Mouse (Mus musculus) limb, embryonic 14.5 days (tissue): ENCODE measurements around the gene 9930021J03Rik. TPM values are rescaled to one million over a fixed set of nuclear protein-coding genes. Genes with fewer than 3 reads are reported as not detected.

Experiments used
- ATAC-seq: fragments of 200-750 bp; cut with Nextera tagmentation; 2 replicates; pipeline ENCODE4 v1.8.0; 2017; ENCODE audit warnings: low read depth, moderate number of reproducible peaks, moderate TSS enrichment; ENCODE audit not compliant: low FRiP score
- DNase-seq: peaks from one replicate; pipeline ENCODE4 v3.0.0-alpha.2; 2015; ENCODE audit warnings: low spot score
- H3K27ac ChIP-seq: fragments of 300-500 bp; sonication (generic); replicated peaks from 2 replicates; pipeline ENCODE4 v1.5.1; 2014; ENCODE audit warnings: low read depth, mild to moderate bottlenecking, low read length, moderate library complexity, mixed read lengths
- H3K27me3 ChIP-seq: fragments of 300-500 bp; sonication (generic); 2 replicates; pipeline ENCODE4 v1.6.1; 2014; ENCODE audit warnings: low read length, mixed read lengths; ENCODE audit not compliant: control insufficient read depth, insufficient read depth
- H3K36me3 ChIP-seq: fragments of 300-500 bp; sonication (generic); 2 replicates; pipeline ENCODE4 v1.6.1; 2014; ENCODE audit warnings: mild to moderate bottlenecking, low read length, moderate library complexity, mixed read lengths; ENCODE audit not compliant: control insufficient read depth, insufficient read depth
- H3K4me1 ChIP-seq: fragments of 300-500 bp; sonication (generic); 2 replicates; pipeline ENCODE4 v1.6.1; 2014; ENCODE audit warnings: antibody characterized with exemption, low read length, mixed read lengths; ENCODE audit not compliant: control insufficient read depth, insufficient read depth
- H3K4me2 ChIP-seq: fragments of 300-500 bp; sonication (generic); replicated peaks from 2 replicates; pipeline ENCODE4 v1.6.1; 2014; ENCODE audit warnings: low read depth, mild to moderate bottlenecking, low read length, moderate library complexity; ENCODE audit not compliant: severe bottlenecking
- H3K4me3 ChIP-seq: fragments of 300-500 bp; sonication (generic); replicated peaks from 2 replicates; pipeline ENCODE4 v1.5.1; 2014; ENCODE audit warnings: low read length
- H3K9ac ChIP-seq: fragments of 300-500 bp; sonication (generic); 2 replicates; pipeline ENCODE4 v1.6.1; 2014; ENCODE audit warnings: mild to moderate bottlenecking, low read depth, low read length, moderate library complexity; ENCODE audit not compliant: severe bottlenecking
- H3K9me3 ChIP-seq: fragments of 300-500 bp; sonication (generic); 2 replicates; pipeline ENCODE4 v1.6.1; 2016; ENCODE audit warnings: low read length; ENCODE audit not compliant: control insufficient read depth
- POLR2A ChIP-seq: fragments of 200-500 bp; IDR thresholded peaks from 2 replicates; pipeline ENCODE4 v1.8.0; 2012; ENCODE audit warnings: inconsistent platforms, mild to moderate bottlenecking, moderate library complexity, borderline replicate concordance; ENCODE audit not compliant: insufficient read depth, insufficient read length; ENCODE audit errors: extremely low read depth
- WGBS: fragments of 180-500 bp; shearing (Covaris S2); extraction: QIAGEN DNeasy Blood & Tissue Kit; methylation state at CpG from one replicate; pipeline ENCODE4 v1.1.7; 2014; 5-methylcytosine and 5-hydroxymethylcytosine counted together
- polyA plus RNA-seq, 2 experiments: library from polyadenylated mRNA; depleted of rRNA in 1 of 2; stranded (reverse) in 1 of 2; unstranded in 1 of 2; fragments of >200 nt; fragmentation: Nextera tagmentation in 1 of 2; extraction: Ambion mirVana in 1 of 2; gene quantifications; 2 replicates each; pipeline versions ENCODE4 v1.2.1 to v1.2.3; 2012 to 2014

9930021J03Rik gene
- 23.0 and 23.7 TPM in 2 replicates for polyA plus RNA-seq (2012; rRNA removed)
- polyA plus RNA-seq (2014; fragmentation: Nextera tagmentation; extraction: Ambion mirVana) = 8.5 and 9.5 TPM in 2 replicates

- peak within 1 kb of the TSS; percentile 78 for H3K4me2 ChIP-seq
- peak; percentile 93 for ATAC-seq
- peaks cover 23% of the 10 kb centered on the region for H3K36me3 ChIP-seq
- TF ChIP-seq POLR2A = no peak
- peak within 1 kb of the TSS; percentile 94 for H3K27ac ChIP-seq
- H3K9ac ChIP-seq = peak within 1 kb of the TSS; percentile 86
- H3K9me3 ChIP-seq = no peaks in the 10 kb centered on the region
- peak within 1 kb of the TSS; percentile 92 for H3K4me3 ChIP-seq
- DNase-seq = peak; percentile 98
- H3K27me3 ChIP-seq = no peaks in the 10 kb centered on the region
- WGBS = under 1% methylated on average over 22 of the region's 95 CpGs
- peaks cover 4% of the 10 kb centered on the region; the same call in 1 of the 2 replicates for H3K4me1 ChIP-seq
These were observed at the start of gene 9930021J03Rik for GRCm38 (mm10) chr19:29805917-29806785. 9930021J03Rik (minus strand) TSS chr19:29805989.

- H3K9ac ChIP-seq = no peak overlapping the region
These were observed 47.9 kb upstream of the 9930021J03Rik start for GRCm38 (mm10) chr19:29853711-29854110.

DNA sequence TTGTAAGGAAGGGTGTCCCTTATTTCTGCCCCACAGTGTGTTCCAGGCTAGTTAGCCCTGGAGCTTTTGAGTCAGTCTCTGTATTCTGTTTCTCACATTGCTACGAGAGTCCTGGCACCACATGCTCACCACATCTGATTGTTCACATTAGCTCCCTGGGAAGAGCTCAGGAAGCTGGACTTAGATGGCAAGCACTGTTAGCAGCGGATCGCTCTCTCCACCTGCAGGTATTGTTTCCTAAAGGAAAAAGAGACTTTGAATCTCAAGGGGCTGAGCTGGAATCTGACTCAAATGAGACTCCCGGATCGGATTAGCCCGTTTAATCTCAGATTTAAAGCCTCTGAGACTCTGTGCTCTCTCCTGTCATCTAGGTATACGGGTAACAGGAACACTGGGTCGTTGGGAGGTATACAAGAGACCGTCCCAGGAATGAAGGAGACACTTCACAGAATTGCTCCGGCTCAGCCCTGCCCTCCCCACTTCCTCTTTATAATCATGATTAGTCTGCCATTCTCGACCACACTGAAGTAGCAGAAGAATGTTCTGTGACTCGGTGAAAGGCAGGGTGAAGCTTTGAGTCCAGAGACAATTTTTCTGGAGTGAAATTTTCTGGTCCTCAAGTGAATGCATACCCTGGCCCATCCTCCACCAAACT lies 45.4 kb upstream of the 9930021J03Rik start:
- Histone ChIP-seq H3K27me3 (no peaks in the 10 kb centered on the region), H3K9me3 (no peaks in the 10 kb centered on the region), H3K36me3 (no peaks in the 10 kb centered on the region), H3K4me3 (no peak overlapping the region), H3K27ac (no peak overlapping the region), H3K9ac (no peak overlapping the region), H3K4me2 (no peak overlapping the region), H3K4me1 (no peaks in the 10 kb centered on the region)
- no peak for TF ChIP-seq POLR2A
- WGBS = 54% methylated on average over 12 of the region's 12 CpGs
- DNase-seq (no peak), ATAC-seq (no peak)

More at GRCm38 (mm10) chr19:29853711-29854110, 47.9 kb upstream of the 9930021J03Rik start:
- ATAC-seq (no peak), DNase-seq (no peak)
- Histone ChIP-seq H3K9me3 (no peaks in the 10 kb centered on the region), H3K27me3 (no peaks in the 10 kb centered on the region), H3K27ac (no peak overlapping the region), H3K36me3 (no peaks in the 10 kb centered on the region), H3K4me2 (no peak overlapping the region), H3K4me3 (no peak overlapping the region), H3K4me1 (no peaks in the 10 kb centered on the region)
- WGBS = 87% methylated on average over 5 of the region's 5 CpGs
- no peak for TF ChIP-seq POLR2A

DNA sequence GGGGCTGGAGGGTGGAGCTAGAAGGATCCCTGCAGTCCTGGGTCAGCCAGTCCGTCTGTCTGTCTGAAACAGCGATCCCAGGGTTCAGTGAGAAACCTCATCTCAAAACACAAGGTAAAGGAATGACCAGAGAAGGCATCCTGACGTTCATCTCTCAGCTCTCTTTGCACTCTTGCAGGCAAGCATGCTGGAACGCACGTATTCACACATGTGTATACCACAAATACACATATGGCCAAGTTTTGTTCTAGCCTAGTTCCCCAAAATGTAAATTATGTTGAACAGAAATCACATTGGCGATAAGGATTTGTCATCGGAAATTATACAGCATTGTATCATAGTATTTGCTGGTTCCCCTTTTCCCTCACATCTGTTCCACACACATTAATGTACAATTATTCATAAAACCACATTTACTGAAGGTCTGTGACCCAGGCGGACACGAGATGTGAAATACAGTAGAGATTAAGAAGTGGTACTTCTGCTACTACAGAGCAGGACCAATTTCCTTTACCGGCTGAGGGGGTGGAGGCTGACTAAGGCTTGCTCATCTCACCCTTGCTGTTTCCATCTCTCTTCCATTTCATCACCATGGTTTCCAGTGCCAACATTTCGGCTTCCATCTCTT lies 44.2 kb upstream of the 9930021J03Rik start:
- Histone ChIP-seq H3K4me2 (no peak overlapping the region), H3K9ac (no peak overlapping the region), H3K4me3 (no peak overlapping the region), H3K36me3 (no peaks in the 10 kb centered on the region), H3K27ac (no peak overlapping the region), H3K4me1 (no peaks in the 10 kb centered on the region), H3K9me3 (no peaks in the 10 kb centered on the region), H3K27me3 (no peaks in the 10 kb centered on the region)
- DNase-seq (no peak), ATAC-seq (no peak)
- TF ChIP-seq POLR2A = no peak
- WGBS = 79% methylated on average over 11 of the region's 11 CpGs

DNA sequence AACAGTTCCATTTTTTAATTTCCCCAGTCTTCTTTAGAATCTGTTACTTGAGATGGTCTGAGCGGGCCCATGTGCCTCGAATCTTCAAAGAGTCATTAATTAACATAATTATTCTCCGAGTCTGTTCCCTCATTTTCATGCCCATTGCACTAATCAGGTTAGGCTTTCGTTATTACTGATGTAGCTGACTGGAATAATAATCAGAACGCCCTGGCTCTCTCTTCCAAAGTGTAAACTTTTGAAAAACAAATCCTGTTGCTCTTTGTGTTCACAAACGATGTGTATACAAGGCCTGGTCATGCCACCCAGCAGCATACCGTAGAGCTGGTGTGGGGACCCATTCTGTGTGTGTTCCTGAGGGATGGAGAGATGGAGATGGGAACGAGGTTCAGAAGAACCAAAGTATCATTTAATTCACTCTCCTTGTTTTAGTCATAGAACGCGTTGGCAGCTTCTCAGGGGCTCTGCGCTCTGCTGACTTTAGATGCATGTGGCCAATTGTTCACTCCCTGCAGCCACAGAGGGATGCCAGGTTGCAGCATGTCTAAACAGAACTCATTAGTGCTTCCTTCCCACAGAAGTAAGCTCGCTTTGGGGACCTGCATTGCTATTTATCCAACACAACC lies 38.4 kb upstream of the 9930021J03Rik start:
- DNase-seq = no peak
- H3K9ac ChIP-seq = no peak overlapping the region
- no peaks in the 10 kb centered on the region for H3K4me1 ChIP-seq
- no peaks in the 10 kb centered on the region for H3K27me3 ChIP-seq
- H3K9me3 ChIP-seq = no peaks in the 10 kb centered on the region
- H3K27ac ChIP-seq = no peak overlapping the region
- H3K36me3 ChIP-seq = no peaks in the 10 kb centered on the region
- no peak overlapping the region for H3K4me3 ChIP-seq
- no peak overlapping the region for H3K4me2 ChIP-seq
- WGBS = 52% methylated on average over 12 of the region's 12 CpGs
- no peak for TF ChIP-seq POLR2A
- ATAC-seq = no peak
